Mouse (Mus musculus): ENCODE measurements around the gene Unc13d.
"Not testable (repeated sequence)": the region's sequence is repeated elsewhere in the genome, so short reads cannot be mapped to it uniquely, and the experiment has no call there.

Unc13d gene

GRCm38 (mm10) chr11:116049610-116050009 is 28.2 kb downstream of the Unc13d start:
- no peak for DNase-seq (ENCODE audit: low spot score in 2 of 2)

GRCm38 (mm10) chr11:116045173-116045572 is 32.6 kb downstream of the Unc13d start:
- DNase-seq (ENCODE audit: low spot score in 2 of 2) = no peak

- no peak for DNase-seq (ENCODE audit: low spot score in 2 of 2)
These were observed 34.5 kb downstream of the Unc13d start for GRCm38 (mm10) chr11:116043286-116043685.

GRCm38 (mm10) chr11:116042372-116043138 is 35.2 kb downstream of the Unc13d start:
- DNase-seq (ENCODE audit: low spot score in 2 of 2) = no peak

- no peak for DNase-seq (ENCODE audit: low spot score in 2 of 2)
These were observed 35.9 kb downstream of the Unc13d start for GRCm38 (mm10) chr11:116041833-116042232.

- no peak for DNase-seq (ENCODE audit: low spot score in 2 of 2)
These were observed 37.2 kb downstream of the Unc13d start for GRCm38 (mm10) chr11:116040593-116040992.

- DNase-seq (ENCODE audit: low spot score in 2 of 2) = no peak
These were observed 39.9 kb downstream of the Unc13d start for GRCm38 (mm10) chr11:116037826-116038225.

GRCm38 (mm10) chr11:116036671-116037070 is 41.1 kb downstream of the Unc13d start:
- DNase-seq (ENCODE audit: low spot score in 2 of 2) = no peak

GRCm38 (mm10) chr11:116034584-116034983 is 43.2 kb downstream of the Unc13d start:
- no peak for DNase-seq (ENCODE audit: low spot score in 2 of 2)

GRCm38 (mm10) chr11:116030898-116031845 is 46.6 kb downstream of the Unc13d start:
- DNase-seq (ENCODE audit: low spot score in 2 of 2) = no peak

GRCm38 (mm10) chr11:116030088-116030897 is 47.5 kb downstream of the Unc13d start, which contains the start of gene Unk:
Unk (plus strand) TSS chr11:116030322.
- peak; percentile 93 to 98 for DNase-seq (ENCODE audit: low spot score in 2 of 2)

- DNase-seq (ENCODE audit: low spot score in 2 of 2) = no peak
These were observed 48.5 kb downstream of the Unc13d start for GRCm38 (mm10) chr11:116029086-116029865.

GRCm38 (mm10) chr11:116028177-116028865 is 49.4 kb downstream of the Unc13d start:
- no peak for DNase-seq (ENCODE audit: low spot score in 2 of 2)

GRCm38 (mm10) chr11:116027756-116028155 is 50.0 kb downstream of the Unc13d start, which contains the start of gene H3f3b:
H3f3b (minus strand) TSS chr11:116027962.
- no peak for DNase-seq (ENCODE audit: low spot score in 2 of 2)

GRCm38 (mm10) chr11:116025056-116025845 is 52.5 kb downstream of the Unc13d start:
- DNase-seq (ENCODE audit: low spot score in 2 of 2) = no peak

GRCm38 (mm10) chr11:116024356-116024808 is 53.4 kb downstream of the Unc13d start:
- peak; percentile 95 to 99 for DNase-seq (ENCODE audit: low spot score in 2 of 2)

GRCm38 (mm10) chr11:116023771-116024355 is 53.9 kb downstream of the Unc13d start:
- DNase-seq (ENCODE audit: low spot score in 2 of 2) = peak in 1 of 2 experiments; percentile 69

- DNase-seq (ENCODE audit: low spot score in 2 of 2) = not testable (repeated sequence)
These were observed 54.5 kb downstream of the Unc13d start for GRCm38 (mm10) chr11:116023074-116023770.
